Mouse (Mus musculus) natural killer cell, adult 2 months (primary cell): ENCODE measurements around the gene Pop7.
A peak's percentile ranks its signal among the peaks of the same experiment; 100 is the strongest.

Source experiments
- DNase-seq, 2 experiments: peaks; one replicate each; pipeline ENCODE4 v3.0.0; 2022; ENCODE audit warnings: low spot score in 2 of 2

The Pop7 gene

DNA sequence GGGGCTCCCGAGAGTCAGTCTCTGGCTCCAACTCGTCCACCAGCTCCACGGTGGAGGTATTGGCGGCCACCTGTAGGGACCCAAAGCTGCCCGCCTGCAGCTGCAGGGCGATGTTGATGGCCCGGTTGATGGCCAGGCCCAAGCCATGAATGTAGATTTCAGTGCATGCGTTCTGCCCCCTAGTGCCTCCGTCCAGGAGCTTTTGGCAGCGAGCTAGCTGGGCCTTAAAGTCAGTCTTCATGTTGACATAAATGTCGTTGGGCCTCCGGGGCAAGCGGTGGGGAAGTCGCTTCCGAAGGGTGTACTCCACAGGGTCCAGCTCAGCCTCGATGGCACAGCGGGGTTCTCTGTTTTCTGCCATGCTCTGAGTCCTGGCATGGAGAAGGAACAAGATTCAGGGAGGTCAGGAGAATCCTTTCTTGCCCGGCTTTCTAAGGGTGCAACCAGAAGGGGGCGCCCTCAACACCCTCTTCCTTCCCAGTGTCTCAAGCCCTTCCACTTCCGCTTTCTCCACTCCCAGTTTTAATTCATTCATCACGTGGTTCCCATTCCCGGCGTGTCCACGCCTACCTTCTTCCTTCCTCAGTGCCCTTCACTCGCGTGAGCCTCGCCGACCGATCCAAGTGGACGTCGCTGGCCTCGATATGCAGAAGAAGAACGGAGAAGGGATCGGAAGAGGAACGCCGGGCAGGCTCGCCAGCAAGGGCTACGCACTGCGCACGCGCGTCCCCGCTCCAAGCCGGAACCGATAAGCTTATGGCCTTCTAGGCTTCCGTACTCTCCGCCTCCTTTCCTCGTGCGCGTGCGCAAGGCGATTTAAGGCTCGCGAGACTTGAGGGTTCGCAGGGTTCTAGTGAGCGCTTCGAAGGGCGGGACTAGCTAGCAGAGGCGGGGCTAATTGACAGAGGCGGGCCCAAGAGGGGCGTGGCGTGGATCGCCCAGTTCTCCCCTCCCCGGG lies at the start of gene Pop7:
Pop7 (minus strand) TSS at position 810 of the 958 bp plus-strand sequence.
- peak; percentile 100 for DNase-seq

DNA sequence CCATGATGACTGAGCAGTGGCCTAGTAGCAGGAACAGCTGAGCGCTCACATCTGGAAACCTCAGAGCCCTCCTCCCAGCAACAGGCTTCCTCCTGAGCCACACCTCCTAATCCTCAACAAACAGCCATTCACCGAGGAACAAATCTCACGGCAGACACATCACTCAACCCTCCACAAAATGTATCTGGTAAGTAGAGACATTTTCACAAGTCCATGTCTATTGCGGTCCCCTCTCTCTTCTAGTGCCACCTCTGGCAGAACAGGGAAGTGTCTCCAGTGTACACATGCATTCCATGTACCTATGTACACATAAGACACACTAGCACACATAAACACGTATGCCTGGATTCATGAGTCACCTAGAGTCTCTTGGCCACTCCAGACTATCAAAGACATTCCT lies 48.8 kb upstream of the Pop7 start:
- DNase-seq: no peak

DNA sequence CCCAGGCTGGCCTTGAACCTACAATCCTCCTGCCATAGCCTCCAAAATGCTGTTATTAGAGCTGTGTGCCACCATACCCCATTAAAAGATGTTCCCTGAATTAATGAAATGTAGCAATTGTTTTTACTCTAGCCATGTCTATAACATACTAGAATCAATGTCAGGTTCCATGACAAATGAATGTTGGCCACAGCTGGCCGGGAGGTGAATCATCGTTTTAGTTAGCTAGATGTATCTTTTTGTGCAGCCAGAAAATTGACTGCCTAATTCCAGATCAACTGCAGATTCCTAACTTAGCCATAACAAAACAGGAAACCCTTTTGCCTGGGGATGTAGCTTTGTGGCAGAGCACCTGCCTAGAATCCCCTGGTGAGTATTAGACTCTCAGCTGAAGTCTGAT lies 47.5 kb upstream of the Pop7 start:
- DNase-seq: no peak

DNA sequence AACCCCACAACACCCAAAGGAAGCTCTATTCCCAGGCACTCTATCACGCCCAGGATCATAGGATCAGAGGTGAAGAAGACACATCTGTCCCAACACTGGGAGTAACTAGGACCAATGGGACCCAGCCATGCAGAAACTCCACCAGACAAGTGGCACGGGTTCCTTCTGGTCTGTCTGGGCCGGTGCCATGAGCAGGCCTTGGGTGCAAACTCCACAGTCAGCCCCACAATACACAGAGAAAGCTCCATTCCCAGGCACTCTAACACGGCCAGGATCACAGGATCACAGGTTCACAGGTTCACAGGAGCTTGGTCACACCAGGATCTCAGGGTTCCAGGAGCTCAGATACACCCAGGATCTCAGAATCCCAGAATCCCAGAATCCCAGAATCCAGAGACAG lies 43.3 kb upstream of the Pop7 start:
- no peak for DNase-seq

DNA sequence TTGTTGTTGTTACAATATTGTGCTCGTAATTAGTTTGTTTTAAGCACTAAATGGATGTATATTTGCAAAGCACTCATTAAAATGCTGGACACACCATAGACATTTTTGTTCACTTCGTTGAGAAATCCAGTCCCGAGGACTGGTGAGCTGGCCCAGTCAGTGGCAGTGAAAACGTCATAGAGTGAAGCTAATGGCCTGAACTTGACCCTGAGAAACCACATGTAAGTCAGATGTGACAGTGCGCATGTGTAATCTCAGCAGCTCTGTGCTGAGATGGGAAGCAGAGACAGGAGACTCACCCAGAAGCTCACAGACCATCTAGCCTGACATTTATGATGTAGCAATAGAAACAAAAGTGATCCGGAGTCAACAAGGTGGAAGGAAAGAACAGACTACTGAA lies 42.6 kb upstream of the Pop7 start:
- no peak for DNase-seq

DNA sequence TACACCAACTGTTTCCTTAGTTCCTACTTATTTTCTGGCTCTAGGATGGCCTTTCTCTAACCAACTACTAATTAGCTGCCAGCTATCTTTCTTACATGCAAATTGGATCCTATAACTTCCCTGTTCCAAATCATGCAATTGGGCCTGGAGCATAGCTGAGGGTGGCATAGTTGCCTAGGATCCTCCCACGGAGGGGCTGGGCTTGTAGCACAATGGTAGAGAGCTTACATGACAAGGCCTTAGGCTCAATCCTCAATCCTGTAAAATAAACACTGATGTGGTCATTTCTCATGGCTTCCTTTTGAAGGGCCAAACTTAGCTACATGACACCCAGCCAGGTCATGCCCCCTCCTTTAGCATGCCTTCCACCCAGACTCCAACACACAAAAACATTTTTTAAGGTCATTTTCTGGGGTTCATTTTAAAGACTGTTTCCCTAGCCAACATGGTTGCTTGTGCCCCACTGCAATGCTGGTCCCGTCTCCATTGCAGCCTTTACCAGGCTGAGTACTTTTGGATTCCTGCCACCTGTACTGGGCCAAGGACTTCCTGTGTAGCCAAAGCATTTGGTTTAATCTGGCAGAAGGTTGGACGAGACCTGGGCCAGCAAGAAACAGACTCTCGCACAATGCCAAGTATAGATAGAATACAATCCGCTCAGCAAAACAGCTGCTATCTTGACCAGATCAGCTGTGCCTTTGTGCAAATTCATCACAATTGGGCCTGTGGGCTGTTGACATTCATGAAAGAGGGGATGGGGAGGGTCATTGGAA lies 39.6 kb upstream of the Pop7 start:
- no peak for DNase-seq

DNA sequence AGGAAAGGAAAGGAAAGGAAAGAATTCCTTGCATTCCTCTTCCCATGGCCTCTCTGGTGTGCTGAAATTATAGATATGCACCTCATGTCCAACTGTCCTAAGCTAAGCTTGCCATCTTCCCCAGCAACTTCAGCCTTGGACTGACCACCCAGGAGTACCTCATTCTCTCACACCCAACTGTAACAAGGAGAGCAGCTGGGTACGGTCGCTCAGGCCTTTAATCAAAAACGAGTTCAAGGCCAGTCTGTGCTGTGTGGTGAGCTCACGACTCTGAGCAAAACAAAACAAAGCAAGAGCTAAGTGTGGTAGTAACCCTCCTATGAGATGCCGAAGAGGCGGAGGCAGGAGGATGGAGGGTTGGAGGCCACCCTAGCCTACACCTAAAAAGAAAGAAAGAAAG lies 38.7 kb upstream of the Pop7 start:
- no peak for DNase-seq

DNA sequence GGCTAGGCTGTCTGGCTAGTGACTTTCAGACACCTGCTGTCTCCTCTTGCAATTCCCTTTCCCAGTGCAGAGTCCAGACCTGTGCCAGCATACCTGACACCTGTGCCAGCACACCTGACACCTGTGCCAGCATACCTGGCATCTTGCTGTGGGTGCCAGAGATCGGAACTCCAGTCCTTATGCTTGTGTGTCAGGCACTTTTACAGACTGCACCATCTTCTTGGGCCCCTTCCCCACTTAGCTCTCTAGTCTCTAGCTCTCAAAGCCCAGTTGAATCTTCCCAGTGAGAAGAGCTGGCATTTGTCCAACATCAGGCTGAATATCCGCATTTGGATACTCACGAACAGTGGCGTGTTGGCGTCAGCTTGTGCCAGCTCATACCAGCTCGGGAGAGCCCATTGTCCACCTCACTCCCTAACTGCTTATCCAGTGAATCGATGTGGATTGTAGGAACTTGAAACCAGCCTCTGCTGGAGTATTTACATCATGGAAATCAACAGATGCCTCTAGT lies 37.0 kb upstream of the Pop7 start:
- no peak for DNase-seq

DNA sequence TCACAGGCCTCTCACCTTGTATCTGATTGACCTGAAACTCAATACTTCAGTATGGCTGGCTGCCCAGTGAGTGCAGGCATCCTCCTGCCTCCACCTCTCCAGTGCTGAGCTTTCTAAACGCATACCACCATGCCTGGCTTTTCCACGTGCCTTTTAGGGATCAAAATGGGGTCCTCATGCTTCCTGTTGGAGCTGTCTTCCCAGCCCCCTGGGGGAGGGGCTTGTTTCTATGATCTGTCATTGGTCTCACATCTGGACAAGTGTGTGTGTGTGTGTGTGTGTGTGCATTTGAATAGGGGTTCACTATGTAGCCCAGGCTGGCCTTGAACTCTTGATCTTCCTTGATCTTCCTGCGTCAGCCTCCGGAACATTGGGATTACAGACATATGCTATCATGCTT lies 35.1 kb upstream of the Pop7 start:
- DNase-seq: no peak

DNA sequence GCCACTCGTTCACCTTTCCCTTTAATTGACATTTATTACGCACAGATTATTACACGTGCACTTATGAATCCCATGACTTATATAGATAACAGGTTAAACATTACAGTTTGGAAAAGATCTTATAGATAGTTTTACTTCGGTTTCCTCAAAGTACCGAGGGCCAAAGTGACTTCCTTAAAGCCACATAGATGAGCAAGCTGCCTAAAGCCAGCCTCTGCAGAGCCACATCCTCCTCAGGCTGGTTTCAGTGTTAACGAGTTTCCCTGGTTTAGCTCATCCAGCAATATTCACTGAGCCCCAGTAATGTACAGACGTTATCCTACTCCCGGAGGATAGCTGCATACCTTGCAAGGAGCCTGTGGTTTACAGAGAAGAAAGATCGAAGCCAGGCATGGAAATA lies 33.0 kb upstream of the Pop7 start:
- DNase-seq: no peak

DNA sequence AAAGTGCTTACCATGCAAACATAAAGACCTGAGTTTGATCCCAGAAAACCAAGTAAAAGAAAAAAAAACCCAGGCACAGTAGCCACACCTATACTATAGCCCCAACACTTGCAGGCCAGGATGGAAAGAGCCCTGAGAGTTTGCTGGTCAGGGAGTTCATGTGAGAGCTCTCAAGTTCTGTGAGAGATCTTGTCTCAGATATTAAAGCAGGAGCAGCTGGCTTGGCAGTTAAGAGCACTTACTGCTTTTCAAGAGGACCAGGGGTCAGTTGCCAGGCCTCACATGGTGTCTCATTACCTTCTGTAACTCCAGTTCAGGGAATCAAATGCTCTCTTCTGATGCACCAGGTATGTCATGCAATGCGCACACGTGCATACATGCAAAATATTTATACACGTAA lies 32.4 kb upstream of the Pop7 start:
- DNase-seq: no peak

DNA sequence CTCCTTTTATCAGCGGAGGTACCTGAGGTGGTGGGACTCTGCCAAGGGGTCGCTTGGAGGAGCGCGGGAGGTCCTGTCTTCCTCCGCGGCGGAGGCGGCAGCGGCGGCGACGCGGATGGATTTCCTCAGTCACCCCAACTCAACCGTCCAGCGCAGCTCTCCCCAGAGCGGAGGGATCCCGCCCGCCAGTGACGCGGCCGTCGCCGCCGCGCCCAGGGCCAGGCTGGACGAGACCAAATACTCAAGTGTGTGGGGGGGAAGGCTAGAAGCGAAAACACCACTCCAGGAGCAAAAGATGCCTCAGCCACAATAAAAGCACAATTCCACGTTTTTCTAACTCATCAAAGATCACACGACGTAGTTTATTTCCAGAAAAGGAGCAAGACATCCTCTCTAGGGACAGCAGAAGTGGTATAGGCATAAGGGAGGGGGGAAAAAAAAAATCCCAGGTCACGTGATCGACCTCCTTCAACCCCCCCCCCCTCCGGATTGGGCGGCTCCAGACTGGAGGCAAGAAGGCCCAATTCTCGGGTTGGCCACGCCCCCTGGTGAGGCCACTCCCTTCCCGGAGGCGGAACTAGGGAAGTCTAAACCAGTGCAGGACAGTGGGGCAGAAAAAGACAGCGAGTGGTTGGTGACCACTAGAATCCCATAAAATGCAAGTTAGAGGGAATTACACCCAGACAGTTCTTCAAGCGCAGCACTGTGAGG lies 31.0 kb upstream of the Pop7 start, which contains the start of the genes Epo and Gnb2:
Epo (minus strand) TSS at position 126 of the 711 bp plus-strand sequence.
Gnb2 (minus strand) TSS at position 394 of the 711 bp plus-strand sequence.
- DNase-seq: peak; percentile 96

DNA sequence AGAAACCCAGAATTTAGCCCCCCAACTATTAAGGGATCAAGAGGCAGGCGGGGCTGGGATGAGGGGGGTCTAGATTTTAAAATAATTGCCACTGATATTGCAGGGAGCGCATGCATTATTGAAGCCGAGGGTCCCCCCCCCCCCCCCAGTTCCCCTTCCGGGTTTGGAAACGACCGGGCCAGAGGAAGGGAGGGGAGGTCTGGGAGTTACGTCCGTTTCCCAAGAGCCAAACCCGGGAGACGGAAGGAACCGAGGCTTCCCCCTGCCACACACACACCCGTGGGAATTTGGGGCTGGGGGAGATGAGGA lies 30.4 kb upstream of the Pop7 start:
- DNase-seq: no peak

DNA sequence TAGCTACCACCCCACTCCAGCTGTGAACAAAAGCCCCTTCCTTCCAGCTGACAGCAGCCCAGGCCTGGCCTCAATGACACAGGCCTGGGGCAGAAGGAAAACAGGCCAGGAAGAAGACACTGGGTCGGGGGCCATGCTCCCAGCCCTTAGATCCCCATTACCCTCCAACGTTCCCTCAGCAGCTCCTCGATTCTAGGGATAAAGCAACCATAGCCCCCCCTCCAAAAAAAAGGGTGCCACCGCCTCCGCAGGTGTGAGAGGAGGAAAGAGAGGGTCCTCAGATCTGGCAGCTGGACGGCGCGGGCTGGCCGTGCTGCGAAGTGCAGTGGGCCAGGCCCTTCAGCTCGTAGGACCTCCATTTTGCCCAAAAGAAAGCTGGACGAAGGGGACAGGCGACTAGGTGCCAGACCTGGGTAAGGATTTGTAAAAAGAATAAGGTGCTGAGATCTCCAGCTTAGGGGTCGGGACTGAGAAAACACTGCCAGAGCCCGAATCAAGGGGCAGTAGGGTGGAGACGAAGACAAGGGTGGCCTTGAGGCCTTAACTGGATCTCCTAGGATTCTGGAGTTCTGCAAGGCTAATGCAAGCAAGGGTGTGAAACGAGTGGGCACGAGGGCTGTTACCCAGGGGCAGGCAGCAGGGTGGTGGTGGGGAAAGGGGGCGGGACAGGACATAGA lies 30.0 kb upstream of the Pop7 start:
- no peak for DNase-seq

DNA sequence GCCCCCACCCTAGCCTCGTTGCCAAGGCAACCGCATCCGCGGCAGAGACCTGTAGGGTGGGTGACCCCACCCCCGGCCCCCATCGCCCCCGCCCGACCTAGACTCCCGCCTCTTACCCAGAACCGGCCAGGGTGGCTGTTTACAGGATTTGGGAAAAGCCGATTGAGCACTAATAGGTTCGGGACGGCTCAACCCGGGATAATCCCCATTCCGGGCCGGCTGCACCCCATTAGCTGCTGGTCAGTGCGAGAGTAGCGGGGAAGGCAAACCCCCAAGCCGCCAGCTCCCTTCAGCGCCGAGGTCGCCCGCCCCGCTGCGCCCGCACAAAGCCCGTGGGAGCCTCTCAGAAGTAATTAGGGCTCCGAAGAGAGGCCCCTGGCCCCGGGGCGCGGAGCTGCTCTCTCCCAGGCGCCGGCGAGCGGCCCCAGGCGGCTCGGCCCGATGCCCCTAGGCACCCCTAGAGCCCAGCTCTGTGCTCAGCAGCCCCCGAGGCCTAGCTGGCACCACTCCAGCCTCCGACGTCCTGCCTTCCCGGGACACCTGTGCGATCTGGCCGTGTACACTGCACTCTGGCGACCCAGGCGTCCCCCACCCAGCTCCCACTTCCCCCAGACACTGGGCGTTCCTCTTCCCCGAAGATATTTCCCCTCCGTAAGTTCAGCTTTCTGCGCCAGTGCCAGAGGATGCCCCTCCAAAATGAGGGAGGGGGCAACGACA lies 29.3 kb upstream of the Pop7 start:
- no peak for DNase-seq

DNA sequence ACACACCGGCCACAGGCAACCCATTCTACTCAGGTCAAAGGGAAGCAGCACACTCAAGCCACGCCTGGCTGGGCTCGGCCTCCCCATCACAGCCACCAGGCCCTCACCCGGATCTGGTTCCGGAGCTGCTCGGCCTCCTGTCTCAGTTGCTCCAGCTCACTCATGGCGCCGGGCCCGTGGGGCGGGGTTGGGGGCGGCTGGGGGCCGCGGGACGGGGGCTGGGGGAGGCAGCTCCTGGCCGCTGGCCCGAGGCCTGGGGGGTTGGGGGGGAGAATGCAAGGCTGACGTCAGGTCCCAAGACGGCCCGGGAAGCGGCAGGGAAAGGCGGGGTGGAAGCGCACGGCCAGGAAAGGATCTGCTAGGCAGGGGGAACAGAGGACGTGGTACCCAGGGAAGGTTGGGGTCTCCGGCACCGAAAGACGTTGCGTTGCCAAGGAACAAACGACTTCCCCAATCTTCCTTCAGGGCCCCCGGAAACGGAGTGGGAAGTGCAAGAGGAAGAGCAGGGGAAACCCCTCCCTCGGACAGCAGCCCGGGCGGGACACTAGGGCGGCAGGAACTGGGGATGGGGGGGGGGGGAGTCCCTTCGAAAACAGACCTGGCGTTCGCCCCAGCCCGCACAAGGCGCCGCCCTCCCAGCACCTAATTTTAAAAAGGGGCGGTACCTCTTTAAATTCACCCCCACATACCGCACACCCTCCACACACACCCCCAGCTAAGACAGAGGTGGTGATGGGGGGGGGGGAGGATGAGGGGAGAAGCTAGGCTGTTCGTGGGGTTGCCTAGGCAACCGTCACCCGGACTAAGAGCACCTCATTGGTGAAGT lies 28.5 kb upstream of the Pop7 start:
- peak; percentile 64 to 72 for DNase-seq

DNA sequence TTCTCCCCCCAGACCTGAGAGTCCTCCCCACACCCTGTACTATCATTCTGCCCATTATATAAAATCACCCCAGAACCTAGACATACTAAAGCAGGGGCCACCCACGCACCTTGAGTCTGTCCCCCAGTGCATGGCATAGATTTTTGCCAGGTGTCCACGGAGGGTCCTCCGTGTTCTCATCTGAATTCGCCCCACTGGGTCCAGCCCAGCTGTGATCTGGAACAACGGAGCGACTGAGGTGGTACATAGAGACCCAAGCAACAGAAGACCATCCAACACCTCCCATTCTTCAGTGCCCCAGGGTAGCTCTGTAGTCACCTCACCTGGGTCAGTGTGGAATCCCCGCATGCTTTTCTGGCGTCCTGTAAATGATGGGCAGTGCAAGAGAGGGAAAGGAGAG lies 27.8 kb upstream of the Pop7 start:
- DNase-seq: no peak

DNA sequence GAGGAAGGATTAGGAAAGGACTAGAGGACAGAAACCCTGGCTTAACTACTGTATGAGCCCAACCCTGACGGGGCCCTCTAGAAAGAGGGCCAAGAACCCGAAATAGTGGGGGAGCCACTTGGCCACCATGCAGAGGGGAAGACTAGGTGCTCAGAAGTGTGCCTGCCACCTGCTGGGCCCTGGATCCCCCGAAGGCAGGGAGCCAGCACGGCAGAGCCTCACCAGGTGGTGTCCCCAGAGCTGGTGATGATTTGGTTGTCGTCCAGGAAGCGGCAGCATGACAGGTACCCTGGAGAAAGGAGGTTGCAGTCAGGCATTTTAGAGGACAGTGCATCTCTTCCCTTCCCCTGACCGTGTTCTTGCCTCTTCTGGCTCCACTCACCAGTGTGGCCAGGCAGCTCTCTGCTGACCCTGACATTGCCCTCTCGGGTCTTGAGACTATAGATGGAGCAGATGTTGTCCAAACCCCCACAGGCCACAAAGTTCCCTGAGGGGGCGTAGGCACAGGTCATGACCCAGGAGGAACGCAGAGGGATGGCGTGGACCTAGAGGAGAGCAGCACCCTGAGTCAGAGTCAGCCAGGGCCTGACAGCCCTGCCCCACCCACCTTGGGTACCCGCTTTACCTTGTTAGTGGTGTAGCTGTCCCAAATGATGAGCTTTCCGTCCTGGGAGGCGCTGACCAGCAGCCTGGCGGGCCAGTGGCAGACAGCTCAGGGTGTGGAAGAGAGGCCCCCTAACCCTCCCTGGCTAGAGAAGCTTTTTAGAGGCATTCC lies 27.1 kb upstream of the Pop7 start:
- DNase-seq: no peak
